8 mouse cellular contexts compared by ENCODE assay signal in the genomic region with DNA sequence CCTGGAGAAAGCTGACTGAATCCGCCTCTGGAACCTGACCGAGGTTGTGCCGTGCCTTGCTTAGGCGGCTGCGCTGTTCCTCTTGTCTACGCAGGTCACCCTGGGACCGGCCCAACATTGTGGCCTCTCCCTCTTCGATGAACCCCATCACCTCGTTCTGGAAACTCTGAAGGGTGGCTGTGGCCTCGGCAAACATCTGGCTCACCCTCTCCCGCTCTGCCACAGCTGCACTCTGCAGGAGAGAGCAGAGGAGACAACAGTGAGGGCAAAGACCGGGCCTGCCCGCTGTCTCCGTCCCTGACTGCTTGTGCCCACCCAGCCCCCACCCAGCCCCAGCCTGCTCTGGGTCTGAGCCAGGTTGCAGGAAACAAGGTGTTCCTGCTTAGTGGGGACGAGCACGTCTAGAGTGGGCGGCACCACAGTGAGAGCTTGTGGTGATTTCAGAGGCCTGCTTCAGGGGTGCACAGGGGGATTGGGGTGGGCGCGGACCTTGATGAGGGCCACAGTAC. TPM values are rescaled to one million over a fixed set of nuclear protein-coding genes. Genes with fewer than 3 reads are reported as not detected.
DNase-seq lines count a peak whose midpoint lies in the region; ATAC-seq and TF ChIP-seq lines count a peak whose summit lies in the region.

No protein-coding gene starts in this region.

- no peak overlapping the region for H3K9ac ChIP-seq in intestine, postnatal 0 days (ENCODE audit: low read depth, low read length)
- H3K9ac ChIP-seq in midbrain, embryonic 15.5 days: no peak overlapping the region

- peak; percentile 12; the same call in 1 of the 2 replicates for ATAC-seq in intestine, postnatal 0 days
- no peak for ATAC-seq in midbrain, embryonic 15.5 days (replicated peaks)

- H3K4me2 ChIP-seq in intestine, postnatal 0 days (replicated peaks; ENCODE audit: low read depth): peak overlapping the region; percentile 75
- peak overlapping the region; percentile 49 for H3K4me2 ChIP-seq in midbrain, embryonic 15.5 days

- TF ChIP-seq CTCF in intestine, postnatal 0 days (IDR thresholded peaks at IDR 0.05; ENCODE audit: low read depth): no peak

- peaks cover 79% of the 10 kb centered on the region for H3K27me3 ChIP-seq in embryonic facial prominence, embryonic 10.5 days (replicated peaks; ENCODE audit: low read depth, poor library complexity, severe bottlenecking)
- peaks cover 28% of the 10 kb centered on the region for H3K27me3 ChIP-seq in intestine, postnatal 0 days (replicated peaks; ENCODE audit: control insufficient read depth, insufficient read depth, low read length)
- peaks cover 64% of the 10 kb centered on the region for H3K27me3 ChIP-seq in midbrain, embryonic 15.5 days (replicated peaks)

- H3K36me3 ChIP-seq in embryonic facial prominence, embryonic 10.5 days (replicated peaks): no peaks in the 10 kb centered on the region
- no peaks in the 10 kb centered on the region for H3K36me3 ChIP-seq in intestine, postnatal 0 days (ENCODE audit: control insufficient read depth, insufficient read depth)
- H3K36me3 ChIP-seq in midbrain, embryonic 15.5 days (replicated peaks): no peaks in the 10 kb centered on the region

- H3K9me3 ChIP-seq in embryonic facial prominence, embryonic 10.5 days: no peaks in the 10 kb centered on the region
- no peaks in the 10 kb centered on the region for H3K9me3 ChIP-seq in intestine, postnatal 0 days (ENCODE audit: control insufficient read depth)
- no peaks in the 10 kb centered on the region for H3K9me3 ChIP-seq in midbrain, embryonic 15.5 days

- peak overlapping the region; percentile 54; the same call in 1 of the 2 replicates for H3K27ac ChIP-seq in embryonic facial prominence, embryonic 10.5 days (replicated peaks)
- no peak overlapping the region for H3K27ac ChIP-seq in intestine, postnatal 0 days (ENCODE audit: low read depth, low read length)
- H3K27ac ChIP-seq in midbrain, embryonic 15.5 days: no peak overlapping the region

- DNase-seq in heart, adult 11 months: peak; percentile 96
- no peak for DNase-seq in heart, adult 8-10 months (ENCODE audit: low spot score)
- DNase-seq in embryonic facial prominence, embryonic 10.5 days (ENCODE audit: low spot score): no peak
- no peak for DNase-seq in frontal cortex, postnatal 25 days (ENCODE audit: low spot score in 2 of 2)
- DNase-seq in adrenal gland, postnatal 4 days (ENCODE audit: low spot score in 2 of 2): no peak
- DNase-seq in ovary, adult 18-20 months (ENCODE audit: low spot score): no peak

- H3K4me3 ChIP-seq in embryonic facial prominence, embryonic 10.5 days: peak overlapping the region; percentile 44
- H3K4me3 ChIP-seq in intestine, postnatal 0 days (ENCODE audit: low read depth, low read length): peak overlapping the region; percentile 59
- no peak overlapping the region for H3K4me3 ChIP-seq in midbrain, embryonic 15.5 days

- H3K4me1 ChIP-seq in embryonic facial prominence, embryonic 10.5 days: peaks cover 75% of the 10 kb centered on the region
- H3K4me1 ChIP-seq in intestine, postnatal 0 days (replicated peaks; ENCODE audit: control insufficient read depth, insufficient read depth, low read length): peaks cover 20% of the 10 kb centered on the region; the same call in 1 of the 2 replicates
- H3K4me1 ChIP-seq in midbrain, embryonic 15.5 days: peaks cover 40% of the 10 kb centered on the region

- WGBS in embryonic facial prominence, embryonic 10.5 days: 7% methylated on average over 19 of the region's 19 CpGs
- 29% methylated on average over 19 of the region's 19 CpGs for WGBS in intestine, postnatal 0 days
- WGBS in midbrain, embryonic 15.5 days: 10% methylated on average over 19 of the region's 19 CpGs

RNA-seq across cellular contexts. Expression of gene Trim47, which starts 19.2 kb away (rescaled TPM):
- 10 to 100 TPM; 17.9 to 25.7 (median 22.1) TPM for total RNA-seq in heart, adult 8-10 months (2022)
- polyA plus RNA-seq in embryonic facial prominence, embryonic 10.5 days (2016; fragmentation: Nextera tagmentation; extraction: Ambion mirVana): 4.5 and 4.7 TPM in 2 replicates
- polyA plus RNA-seq in intestine, postnatal 0 days (2015; fragmentation: Nextera tagmentation; extraction: Ambion mirVana): 15.7 and 16.1 TPM in 2 replicates
- polyA plus RNA-seq in midbrain, embryonic 15.5 days (2015; fragmentation: Nextera tagmentation; extraction: Ambion mirVana): 10.5 and 12.2 TPM in 2 replicates
- total RNA-seq in adrenal gland, postnatal 4 days (2021): 10 to 100 TPM; 21.3 to 23.9 TPM

RNA-seq across cellular contexts. Expression of gene Wbp2, which starts 21.0 kb away (rescaled TPM):
- total RNA-seq in heart, adult 8-10 months (2022): 100 to 1,000 TPM; 108 to 126 (median 116) TPM
- polyA plus RNA-seq in embryonic facial prominence, embryonic 10.5 days (2016; fragmentation: Nextera tagmentation; extraction: Ambion mirVana): 74.2 and 76.8 TPM in 2 replicates
- 179 and 201 TPM in 2 replicates for polyA plus RNA-seq in intestine, postnatal 0 days (2015; fragmentation: Nextera tagmentation; extraction: Ambion mirVana)
- polyA plus RNA-seq in midbrain, embryonic 15.5 days (2015; fragmentation: Nextera tagmentation; extraction: Ambion mirVana): 165 and 173 TPM in 2 replicates
- total RNA-seq in adrenal gland, postnatal 4 days (2021): 100 to 1,000 TPM; 126 to 136 TPM

RNA-seq across cellular contexts. Expression of gene Trim65, which starts 23.1 kb away (rescaled TPM):
- total RNA-seq in heart, adult 8-10 months (2022): 1 to 10 TPM; 6.6 to 8.2 (median 7.6) TPM
- 1.9 and 2.3 TPM in 2 replicates for polyA plus RNA-seq in embryonic facial prominence, embryonic 10.5 days (2016; fragmentation: Nextera tagmentation; extraction: Ambion mirVana)
- polyA plus RNA-seq in intestine, postnatal 0 days (2015; fragmentation: Nextera tagmentation; extraction: Ambion mirVana): 3.1 and 3.3 TPM in 2 replicates
- polyA plus RNA-seq in midbrain, embryonic 15.5 days (2015; fragmentation: Nextera tagmentation; extraction: Ambion mirVana): 2.7 and 3.1 TPM in 2 replicates
- total RNA-seq in adrenal gland, postnatal 4 days (2021): 1 to 10 TPM; 8.2 to 8.5 TPM

RNA-seq across cellular contexts. Expression of gene Unc13d, which starts 30.1 kb away (rescaled TPM):
- total RNA-seq in heart, adult 8-10 months (2022): 1 to 10 TPM in 2 of 4 experiments, under 1 TPM in 2; 0.41 to 1.4 (median 0.83) TPM
- 2.9 TPM in 2 replicates for polyA plus RNA-seq in embryonic facial prominence, embryonic 10.5 days (2016; fragmentation: Nextera tagmentation; extraction: Ambion mirVana)
- polyA plus RNA-seq in intestine, postnatal 0 days (2015; fragmentation: Nextera tagmentation; extraction: Ambion mirVana): 1.1 and 1.2 TPM in 2 replicates
- 0.70 and 1.5 TPM in 2 replicates for polyA plus RNA-seq in midbrain, embryonic 15.5 days (2015; fragmentation: Nextera tagmentation; extraction: Ambion mirVana)
- total RNA-seq in adrenal gland, postnatal 4 days (2021): 1 to 10 TPM; 1.1 to 2.4 TPM

RNA-seq across cellular contexts. Expression of gene Mrpl38, which starts 30.8 kb away (rescaled TPM):
- total RNA-seq in heart, adult 8-10 months (2022): 10 to 100 TPM; 60.0 to 66.2 (median 63.9) TPM
- polyA plus RNA-seq in embryonic facial prominence, embryonic 10.5 days (2016; fragmentation: Nextera tagmentation; extraction: Ambion mirVana): 108 and 117 TPM in 2 replicates
- 35.6 and 38.5 TPM in 2 replicates for polyA plus RNA-seq in intestine, postnatal 0 days (2015; fragmentation: Nextera tagmentation; extraction: Ambion mirVana)
- 81.7 and 85.1 TPM in 2 replicates for polyA plus RNA-seq in midbrain, embryonic 15.5 days (2015; fragmentation: Nextera tagmentation; extraction: Ambion mirVana)
- 10 to 100 TPM; 75.4 to 81.6 TPM for total RNA-seq in adrenal gland, postnatal 4 days (2021)
